Mouse (Mus musculus) heart, adult 18-20 months (tissue): ENCODE measurements at regions not wholly inside any gene's neighbourhood (a gene's known extent, or its start where the extent isn't known, plus 50 kb on each side); places are given as distances from the start of the nearest gene placed in this dataset.
"Not testable (repeated sequence)": the region's sequence is repeated elsewhere in the genome, so short reads cannot be mapped to it uniquely, and the experiment has no call there.

Source experiments
- DNase-seq, 2 experiments: peaks; one replicate each; pipeline ENCODE4 v3.0.0; 2021 to 2022; ENCODE audit warnings: mixed read lengths in 1 of 2

DNA sequence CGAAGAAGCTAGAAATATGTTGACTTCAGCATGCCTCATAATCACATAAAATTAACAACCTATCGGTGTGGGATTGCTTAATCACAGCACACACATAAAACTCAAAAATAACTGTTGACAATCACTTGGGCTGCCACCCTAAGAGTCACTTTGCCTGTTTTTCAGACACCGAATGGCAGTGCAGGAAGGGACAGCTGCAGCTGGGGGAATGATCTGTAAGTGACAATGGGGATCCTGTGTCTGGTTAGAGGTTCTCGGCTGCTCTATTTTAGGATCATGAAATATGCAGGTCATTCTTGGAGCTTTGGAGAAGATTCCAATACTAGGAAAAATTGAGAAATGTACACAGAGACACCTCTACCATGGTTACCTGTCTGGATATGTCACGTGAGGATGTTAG, 54.4 kb upstream of the Tcf12 start:
- no peak for DNase-seq

DNA sequence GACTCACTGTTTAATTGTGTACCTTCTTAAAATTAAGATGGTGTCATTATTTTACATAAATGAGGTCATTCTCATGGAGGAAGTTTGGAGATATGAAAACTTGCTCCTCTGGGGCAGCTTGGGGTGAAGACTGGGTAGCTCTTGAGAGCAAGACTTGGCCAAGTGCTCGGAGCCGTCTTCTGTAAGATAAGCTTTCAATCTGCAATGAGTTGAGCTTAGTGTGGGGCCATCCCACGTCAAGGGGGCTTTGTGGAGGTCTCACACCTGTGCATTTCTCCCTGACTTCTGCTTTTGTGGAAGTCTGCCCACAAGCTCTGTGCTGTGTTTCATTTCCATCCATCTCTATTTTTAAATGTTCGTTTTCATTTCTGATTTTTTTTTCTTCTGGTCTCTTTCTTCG, 54.9 kb upstream of the Tcf12 start:
- DNase-seq = no peak

- no peak for DNase-seq
These were observed 57.6 kb upstream of the Tcf12 start for GRCm38 (mm10) chr9:72169231-72169630.

- DNase-seq = peak; percentile 75 to 79
These were observed 58.1 kb upstream of the Tcf12 start for GRCm38 (mm10) chr9:72169728-72170188.

DNA sequence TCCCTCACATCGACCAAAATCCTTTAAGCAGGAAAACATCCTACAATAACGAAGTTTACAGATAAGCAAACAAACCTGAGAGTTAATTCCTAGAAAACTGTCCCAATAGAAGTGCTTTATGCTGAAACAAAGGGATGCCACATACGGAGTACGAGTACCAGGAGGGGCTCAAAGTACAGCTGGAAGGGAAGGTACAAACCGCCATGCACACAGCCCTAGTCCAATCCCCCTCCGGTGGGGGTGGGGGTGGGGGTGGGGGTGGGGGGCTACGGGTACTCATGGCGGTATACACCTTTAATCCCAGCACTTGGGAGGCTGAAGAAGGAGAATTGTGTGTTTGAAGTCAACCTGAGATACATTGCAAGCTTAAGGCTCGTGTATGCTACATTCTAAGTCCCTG, 58.6 kb upstream of the Tcf12 start:
- DNase-seq = no peak

- DNase-seq = no peak
These were observed 60.7 kb upstream of the Tcf12 start for GRCm38 (mm10) chr9:72172331-72172730.

- DNase-seq = peak in 1 of 2 experiments; percentile 57
These were observed 69.3 kb upstream of the Tcf12 start for GRCm38 (mm10) chr9:72180972-72181371.

DNA sequence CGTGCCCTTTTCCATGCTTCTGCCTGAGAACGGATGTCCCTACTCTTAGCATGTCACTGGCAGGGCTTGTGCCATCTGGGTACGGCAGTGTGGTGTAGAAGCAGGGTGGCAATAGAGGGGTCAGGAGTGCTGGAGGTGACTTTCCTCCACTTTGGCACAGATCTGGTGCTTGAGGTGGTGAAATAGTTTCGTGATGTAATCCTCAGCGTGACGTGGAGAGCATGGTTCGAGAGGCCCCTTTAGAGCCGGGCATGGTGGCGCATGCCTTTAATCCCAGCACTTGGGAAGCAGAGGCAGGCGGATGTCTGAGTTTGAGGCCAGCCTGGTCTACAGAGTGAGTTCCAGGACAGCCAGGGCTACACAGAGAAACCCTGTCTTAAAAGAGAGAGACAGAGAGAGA, 71.7 kb upstream of the Tcf12 start:
- DNase-seq = no peak

DNA sequence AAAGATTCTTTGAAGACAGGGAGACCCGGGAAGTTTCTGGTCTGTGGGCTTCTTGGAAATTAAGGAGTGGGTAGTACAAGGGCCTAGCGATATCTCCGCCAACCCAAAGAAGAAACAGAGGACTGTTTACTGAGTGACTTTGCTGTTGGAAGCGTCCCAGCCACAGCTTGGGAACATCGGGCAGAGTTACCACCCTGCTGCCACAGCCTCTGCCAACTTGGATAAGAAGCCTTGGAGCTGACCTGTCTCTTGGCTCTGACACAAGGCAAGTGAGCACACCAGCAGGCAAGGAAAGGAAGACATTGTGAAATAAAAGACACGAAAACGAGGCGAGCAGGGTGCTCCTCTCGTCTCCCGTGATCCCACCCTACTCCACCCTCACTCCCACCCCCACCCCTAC, 72.3 kb upstream of the Tcf12 start:
- peak; percentile 68 to 76 for DNase-seq

DNA sequence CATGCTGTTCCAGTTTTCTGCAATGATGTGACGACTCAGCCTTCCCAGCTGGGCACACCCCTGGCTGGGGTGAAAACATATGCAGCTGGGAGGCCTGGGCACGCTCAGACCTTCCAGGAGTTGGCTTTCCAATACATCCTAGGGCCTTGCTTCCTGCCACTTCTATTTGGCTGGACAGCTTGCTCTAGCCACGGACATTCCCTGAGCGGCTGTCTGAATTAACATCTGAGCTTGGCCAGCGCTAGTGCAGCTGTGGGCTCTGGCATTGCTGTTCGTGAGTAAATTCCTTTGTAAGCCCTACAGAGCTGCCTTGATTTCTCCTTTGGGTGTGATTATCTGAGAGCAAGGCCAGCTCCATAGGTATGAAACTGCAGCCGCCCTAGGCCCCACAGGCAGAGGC, 78.2 kb upstream of the Tcf12 start:
- DNase-seq = peak in 1 of 2 experiments; percentile 42

- DNase-seq = no peak
These were observed 79.0 kb upstream of the Tcf12 start for GRCm38 (mm10) chr9:72190631-72191030.

DNA sequence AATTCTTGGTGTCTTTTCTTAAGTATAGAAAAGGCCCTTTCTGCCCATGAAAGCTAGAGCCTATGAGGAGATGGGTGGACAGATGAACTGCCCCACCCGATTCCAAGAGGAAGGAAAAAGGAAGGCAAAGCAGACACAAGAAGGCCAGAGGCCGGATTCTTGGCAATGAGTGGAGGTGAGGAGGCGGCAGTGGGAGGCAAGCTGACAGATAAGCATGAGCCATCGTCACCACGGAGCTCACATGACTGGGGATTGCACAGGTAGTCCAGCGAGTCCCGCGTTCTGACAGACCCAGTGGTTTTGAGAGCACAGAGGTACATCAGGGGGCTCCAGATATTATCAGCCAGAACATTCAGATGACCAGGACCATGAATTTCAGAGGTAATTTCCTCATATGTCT, 79.4 kb upstream of the Tcf12 start:
- peak in 1 of 2 experiments; percentile 16 for DNase-seq

DNA sequence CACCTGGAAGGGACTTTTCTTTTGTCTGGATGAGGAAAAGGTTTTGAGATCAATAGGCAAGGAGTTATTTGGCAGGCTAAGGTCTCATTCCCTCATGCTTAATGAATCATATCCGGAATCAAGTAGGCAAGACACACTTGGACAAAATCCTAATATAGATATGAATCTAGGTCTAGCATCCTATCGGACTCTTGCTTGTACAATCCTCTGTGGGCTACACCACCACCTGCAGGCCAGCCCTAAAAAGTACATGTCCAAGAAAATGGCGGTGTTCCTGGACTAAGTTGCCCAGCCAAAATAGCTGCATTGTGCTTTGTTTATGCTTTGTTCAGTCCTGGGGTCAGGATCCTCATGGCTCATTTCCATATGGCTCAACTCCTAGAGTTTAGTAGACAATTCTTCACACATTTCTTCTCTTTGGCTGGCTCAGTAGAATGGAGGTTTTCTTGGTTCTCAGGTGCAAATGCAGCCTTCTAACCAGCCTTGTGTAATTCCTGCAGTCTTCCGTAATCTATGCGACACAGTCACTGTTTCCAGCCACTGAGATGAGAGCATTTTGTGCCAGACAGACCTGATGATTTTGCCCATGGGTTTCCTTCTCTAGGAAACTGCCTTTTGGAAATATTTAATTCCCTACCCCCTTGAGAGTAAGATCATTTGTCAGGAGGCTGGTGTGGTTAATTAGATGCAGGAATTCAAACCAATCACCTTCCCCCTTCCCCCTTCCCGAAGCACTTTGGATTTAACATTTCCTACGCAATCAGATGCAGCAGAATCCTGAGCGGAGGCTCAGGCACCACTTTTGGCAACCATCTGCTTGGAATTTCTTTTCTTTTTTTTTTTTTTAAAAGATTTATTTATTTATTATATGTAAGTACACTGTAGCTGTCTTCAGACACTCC, 80.6 kb upstream of the Tcf12 start:
- DNase-seq = peak; percentile 69 to 83

DNA sequence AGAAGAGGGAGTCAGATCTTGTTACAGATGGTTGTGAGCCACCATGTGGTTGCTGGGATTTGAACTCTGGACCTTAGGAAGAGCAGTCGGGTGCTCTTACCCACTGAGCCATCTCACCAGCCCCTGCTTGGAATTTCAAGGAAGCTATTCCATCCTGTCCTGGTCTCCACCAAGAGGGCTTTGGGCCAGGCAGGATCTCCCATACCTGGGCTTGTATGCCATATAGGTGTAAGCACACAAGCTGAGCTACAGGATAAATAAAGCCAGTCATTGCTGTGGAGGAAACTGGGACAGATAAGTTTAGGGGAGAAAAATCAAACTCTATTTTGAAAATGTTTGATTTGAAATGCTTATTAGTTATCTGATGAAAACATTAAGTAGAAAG, 81.3 kb upstream of the Tcf12 start:
- DNase-seq = not testable (repeated sequence)

DNA sequence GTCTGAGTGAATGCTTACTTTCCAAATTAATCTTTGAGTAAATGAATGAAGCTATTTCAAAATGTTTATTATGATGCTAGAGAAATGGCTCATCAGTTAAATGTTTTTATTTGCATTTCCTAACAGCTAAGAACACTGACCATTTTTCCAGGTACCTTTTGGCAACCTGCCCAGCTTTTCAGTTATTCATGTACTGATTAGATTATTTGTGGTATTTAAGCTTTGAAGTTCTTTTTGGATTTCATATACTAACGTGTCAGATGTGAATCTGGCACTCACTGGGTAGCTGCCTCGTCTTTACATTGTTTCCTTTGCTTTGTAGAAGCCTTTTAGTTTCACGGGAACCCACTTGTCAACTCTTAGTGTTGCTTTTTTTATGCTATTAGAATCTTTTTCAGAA, 79.3 kb upstream of the Zfp280d start:
- no peak for DNase-seq

- peak; percentile 45 to 54 for DNase-seq
These were observed 77.9 kb upstream of the Zfp280d start for GRCm38 (mm10) chr9:72196626-72197330.

DNA sequence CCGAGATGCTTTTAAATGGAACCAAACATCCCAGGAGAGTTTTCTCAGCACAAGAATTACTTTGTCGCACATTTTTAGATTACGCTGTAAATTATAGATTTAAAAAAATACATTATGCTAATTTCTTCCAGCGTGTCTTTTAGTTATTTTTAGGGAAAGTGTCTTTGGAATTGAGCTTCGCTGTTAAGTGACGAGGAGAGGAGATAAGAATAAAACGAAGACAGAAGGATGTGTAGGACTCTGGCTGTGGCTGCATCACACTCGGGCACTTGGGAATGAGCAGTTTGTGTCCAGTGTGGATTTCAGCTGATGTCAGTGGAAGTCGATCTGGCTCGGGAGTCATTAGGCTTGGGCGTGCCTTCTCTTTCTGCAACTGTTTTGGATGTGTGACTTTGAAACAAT, 77.3 kb upstream of the Zfp280d start:
- DNase-seq = peak; percentile 41 to 58

DNA sequence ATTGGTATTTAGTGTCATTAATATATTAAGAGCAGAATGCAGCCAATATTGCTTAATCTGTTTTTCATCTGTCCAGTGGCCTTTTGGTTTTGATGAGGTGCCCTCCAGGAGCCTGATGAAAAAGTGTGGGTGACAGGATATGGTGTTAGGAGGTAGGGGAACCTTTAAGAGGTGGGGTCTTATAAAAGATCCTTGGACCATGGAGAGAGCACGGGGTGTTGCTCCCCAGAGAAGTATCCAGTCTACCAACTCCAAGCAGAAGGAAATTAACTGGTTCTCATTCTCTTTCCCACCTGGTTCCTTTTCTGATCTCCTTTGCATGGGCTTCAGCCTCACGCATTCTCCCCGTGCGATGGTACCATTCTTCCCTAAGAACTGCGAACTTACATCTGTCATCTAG, 75.7 kb upstream of the Zfp280d start:
- DNase-seq = no peak

- DNase-seq = no peak
These were observed 70.2 kb upstream of the Zfp280d start for GRCm38 (mm10) chr9:72204357-72204905.

GRCm38 (mm10) chr9:72205815-72206214, 68.8 kb upstream of the Zfp280d start:
- DNase-seq = no peak

GRCm38 (mm10) chr9:72206911-72207310, 67.7 kb upstream of the Zfp280d start:
- DNase-seq = peak; percentile 54 to 62

- no peak for DNase-seq
These were observed 66.4 kb upstream of the Zfp280d start for GRCm38 (mm10) chr9:72208296-72208695.
